Mouse (Mus musculus) erythroblast, embryonic 14.5 days (primary cell): ENCODE results near the gene Fdxr.

Experiments used
- GATA1 ChIP-seq: IDR thresholded peaks from 2 replicates; pipeline ENCODE4 v1.6.1; 2012; ENCODE audit warnings: low read length, inconsistent platforms, mixed read lengths
- TAL1 ChIP-seq: IDR thresholded peaks from 3 replicates; pipeline ENCODE4 v1.6.1; 2012; ENCODE audit warnings: low read length, inconsistent platforms, mixed read lengths

DNA sequence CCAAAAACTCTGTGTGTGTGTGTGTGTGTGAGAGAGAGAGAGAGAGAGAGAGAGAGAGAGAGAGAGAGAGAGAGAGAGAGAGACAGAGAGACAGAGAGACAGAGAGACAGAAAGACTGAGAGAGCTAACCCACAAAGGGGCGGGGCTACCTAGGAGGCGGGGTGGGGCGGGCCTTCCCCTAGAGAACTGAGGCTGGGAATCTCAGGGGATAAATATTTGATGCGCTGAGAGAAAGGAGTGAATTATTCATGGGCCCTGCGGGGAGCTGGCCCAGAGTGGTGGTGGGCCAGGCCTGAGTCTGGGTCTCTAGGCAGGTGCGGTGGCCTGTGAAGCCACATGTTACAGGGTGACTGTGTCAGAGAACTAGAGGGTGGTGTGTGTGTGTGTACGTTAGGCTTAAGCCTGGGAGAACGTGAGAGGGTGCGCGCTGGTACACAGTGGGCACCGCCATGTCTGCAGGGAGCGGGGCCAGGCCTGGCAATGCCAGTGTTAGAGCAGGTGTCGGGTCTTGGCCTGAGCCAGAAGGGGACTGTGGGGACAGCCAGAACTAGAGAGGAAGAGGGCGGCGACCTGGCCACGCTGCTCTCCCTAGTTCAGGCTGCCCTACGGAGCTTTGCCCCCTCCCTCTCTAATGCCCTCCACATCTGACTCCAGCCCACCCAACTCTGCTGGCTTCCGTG is 43.0 kb upstream of the Fdxr start:
- TF ChIP-seq GATA1 (no peak), TAL1 (no peak)
